Mouse (Mus musculus) kidney, adult 2 months (tissue): ENCODE measurements at regions not wholly inside any gene's neighbourhood (a gene's known extent, or its start where the extent isn't known, plus 50 kb on each side); places are given as distances from the start of the nearest gene placed in this dataset.
A peak's percentile ranks its signal among the peaks of the same experiment; 100 is the strongest.

Experiments used
- DNase-seq: peaks from one replicate; pipeline ENCODE4 v3.0.0; 2021
- H3K27ac ChIP-seq: fragments of 200-500 bp; 2 replicates; pipeline ENCODE4 v1.5.1; 2012; ENCODE audit warnings: low read depth, low read length, control low read depth, inconsistent platforms; ENCODE audit not compliant: insufficient read depth
- H3K27me3 ChIP-seq: fragments of 200-500 bp; replicated peaks from 2 replicates; pipeline ENCODE4 v1.6.1; 2012; ENCODE audit warnings: mild to moderate bottlenecking, moderate library complexity, low read length, inconsistent platforms; ENCODE audit not compliant: control insufficient read depth, insufficient read depth
- H3K36me3 ChIP-seq: fragments of 200-500 bp; 2 replicates; pipeline ENCODE4 v1.6.1; 2012; ENCODE audit warnings: mild to moderate bottlenecking, moderate library complexity, low read length, inconsistent platforms; ENCODE audit not compliant: control insufficient read depth, insufficient read depth
- H3K4me1 ChIP-seq: fragments of 200-500 bp; 2 replicates; pipeline ENCODE4 v1.6.1; 2011; ENCODE audit warnings: low read length; ENCODE audit not compliant: control insufficient read depth, insufficient read depth
- H3K4me3 ChIP-seq: fragments of 200-500 bp; 2 replicates; pipeline ENCODE4 v1.5.1; 2011; ENCODE audit warnings: mild to moderate bottlenecking, low read depth, low read length, control low read depth; ENCODE audit not compliant: insufficient read depth
- CTCF ChIP-seq: fragments of 200-500 bp; conservative IDR thresholded peaks from 2 replicates; pipeline ENCODE4 v1.5.1; 2011; ENCODE audit warnings: low read depth, mild to moderate bottlenecking, control low read depth, low read length, moderate library complexity, mixed read lengths; ENCODE audit not compliant: insufficient read depth, insufficient read length
- POLR2A ChIP-seq: fragments of 200-500 bp; IDR thresholded peaks from one replicate; pipeline ENCODE4 v1.6.1; 2011; ENCODE audit warnings: low read depth, low read length, control low read depth
- WGBS: fragments of 180-500 bp; shearing (Covaris S2); methylation state at CpG from one replicate; pipeline ENCODE4 v1.1.7; 2018; 5-methylcytosine and 5-hydroxymethylcytosine counted together

GRCm38 (mm10) chr8:102514805-102515424 is 270.5 kb downstream of the Cdh11 start:
- WGBS: 42% methylated on average over 2 of the region's 2 CpGs
- H3K36me3 ChIP-seq: no peaks in the 10 kb centered on the region
- H3K27ac ChIP-seq: no peak overlapping the region
- H3K4me3 ChIP-seq: no peak overlapping the region
- H3K4me1 ChIP-seq: no peaks in the 10 kb centered on the region
- TF ChIP-seq POLR2A (no peak), CTCF (no peak)
- DNase-seq: no peak
- H3K27me3 ChIP-seq: no peaks in the 10 kb centered on the region

DNA sequence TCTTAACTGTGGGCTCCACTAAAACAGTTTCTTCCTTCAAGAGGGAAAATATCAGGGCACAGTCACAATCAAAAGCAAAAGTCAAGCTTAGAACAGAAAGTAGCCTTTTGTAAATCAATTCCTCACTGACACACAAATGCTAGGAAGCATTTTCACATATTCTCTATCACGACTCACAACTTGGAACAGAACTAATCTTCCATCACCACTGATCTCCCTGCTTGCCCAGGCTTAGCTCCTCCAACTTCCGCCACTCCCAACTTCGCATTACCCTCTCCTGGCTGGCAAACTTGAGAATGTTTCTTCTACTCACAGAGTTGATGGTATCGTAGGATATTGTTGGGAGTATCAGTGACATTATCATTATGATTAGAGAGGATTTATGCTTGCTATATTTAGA is 284.7 kb downstream of the Cdh11 start:
- no peak for TF ChIP-seq CTCF
- no peak for TF ChIP-seq POLR2A
- Histone ChIP-seq H3K27ac (no peak overlapping the region), H3K4me1 (no peaks in the 10 kb centered on the region), H3K4me3 (no peak overlapping the region), H3K27me3 (no peaks in the 10 kb centered on the region), H3K36me3 (no peaks in the 10 kb centered on the region)
- 72% methylated on average over 4 of the region's 4 CpGs for WGBS
- no peak for DNase-seq

- 88% methylated on average over 3 of the region's 3 CpGs for WGBS
- TF ChIP-seq CTCF (no peak), POLR2A (no peak)
- no peaks in the 10 kb centered on the region for H3K27me3 ChIP-seq
- DNase-seq: no peak
- no peaks in the 10 kb centered on the region for H3K36me3 ChIP-seq
- no peak overlapping the region for H3K4me3 ChIP-seq
- no peak overlapping the region for H3K27ac ChIP-seq
- no peaks in the 10 kb centered on the region for H3K4me1 ChIP-seq
Observed at GRCm38 (mm10) chr8:102500202-102500601, 285.2 kb downstream of the Cdh11 start.

DNA sequence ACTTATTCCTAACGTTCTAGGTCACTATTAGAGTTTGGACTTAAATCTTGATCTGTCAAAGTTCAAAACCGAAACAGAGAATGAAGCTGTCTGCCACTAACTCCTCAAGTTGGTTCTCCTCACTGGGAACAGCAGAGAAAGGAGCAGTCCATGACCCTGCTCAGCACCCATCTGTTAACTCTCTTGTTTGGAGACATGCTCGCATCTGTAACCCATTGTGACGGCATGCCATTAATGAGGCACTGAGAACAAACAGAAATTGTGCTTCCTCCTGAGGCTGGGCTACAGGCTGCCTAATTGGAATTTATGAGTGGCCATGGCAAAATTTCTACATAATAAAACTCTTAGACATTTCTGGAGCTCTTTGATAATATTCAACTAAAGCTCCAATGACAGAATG is 286.4 kb downstream of the Cdh11 start:
- 69% methylated on average over 4 of the region's 4 CpGs for WGBS
- no peak for DNase-seq

DNA sequence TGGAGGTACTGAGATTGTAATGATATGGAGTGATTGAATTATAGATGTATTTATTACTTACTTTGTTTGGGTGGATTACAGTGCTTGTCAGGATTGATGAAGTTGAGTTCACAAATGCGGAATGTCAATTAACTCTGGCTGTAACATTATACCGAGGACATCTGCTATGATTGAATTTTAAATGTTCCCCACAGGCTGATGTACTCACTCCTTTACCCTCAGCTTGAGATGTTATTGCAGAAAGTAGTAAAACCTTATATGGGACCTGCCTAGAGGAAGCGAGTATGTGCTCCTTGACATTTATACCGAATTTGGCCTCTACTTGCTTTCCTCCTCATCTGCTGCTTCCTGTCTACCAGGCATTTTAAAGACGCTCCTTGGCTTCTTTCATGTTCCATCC is 288.3 kb downstream of the Cdh11 start:
- Histone ChIP-seq H3K27me3 (no peaks in the 10 kb centered on the region), H3K36me3 (no peaks in the 10 kb centered on the region), H3K4me3 (no peak overlapping the region), H3K27ac (no peak overlapping the region), H3K4me1 (no peaks in the 10 kb centered on the region)
- TF ChIP-seq POLR2A (no peak), CTCF (no peak)
- WGBS: 41% methylated on average over 5 of the region's 5 CpGs
- DNase-seq: no peak

More for the DNA sequence above, 286.4 kb downstream of the Cdh11 start:
- Histone ChIP-seq H3K36me3 (no peaks in the 10 kb centered on the region), H3K27me3 (no peaks in the 10 kb centered on the region), H3K27ac (no peak overlapping the region), H3K4me1 (no peaks in the 10 kb centered on the region), H3K4me3 (no peak overlapping the region)
- TF ChIP-seq CTCF: no peak
- no peak for TF ChIP-seq POLR2A

- no peak for TF ChIP-seq CTCF
- no peak for TF ChIP-seq POLR2A
- H3K4me1 ChIP-seq: no peaks in the 10 kb centered on the region
- no peak for DNase-seq
- H3K27ac ChIP-seq: no peak overlapping the region
- H3K36me3 ChIP-seq: no peaks in the 10 kb centered on the region
- no peaks in the 10 kb centered on the region for H3K27me3 ChIP-seq
- H3K4me3 ChIP-seq: no peak overlapping the region
Observed at GRCm38 (mm10) chr8:102496698-102497097, 288.7 kb downstream of the Cdh11 start.

DNA sequence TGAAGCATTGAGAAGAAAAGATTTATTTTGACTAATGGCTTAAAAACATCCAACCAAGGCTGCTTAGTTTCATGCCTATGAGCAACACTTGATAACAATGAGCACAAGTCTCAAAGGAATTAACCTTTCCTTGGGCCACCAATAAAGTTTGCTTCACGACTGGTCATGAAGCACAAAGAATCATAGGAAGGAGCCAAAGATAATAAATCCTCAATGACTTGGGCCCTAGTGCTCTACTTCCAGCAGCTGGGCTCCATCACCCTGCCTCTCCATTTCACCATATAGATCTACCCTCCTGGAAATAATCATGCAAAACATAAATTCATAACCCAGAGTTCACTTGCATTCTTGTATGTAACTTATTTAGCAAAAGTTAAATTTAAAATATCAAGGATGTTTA is 289.4 kb downstream of the Cdh11 start:
- Histone ChIP-seq H3K4me3 (no peak overlapping the region), H3K27me3 (no peaks in the 10 kb centered on the region), H3K27ac (no peak overlapping the region), H3K36me3 (no peaks in the 10 kb centered on the region), H3K4me1 (no peaks in the 10 kb centered on the region)
- WGBS: 18% methylated on average over 1 of the region's 1 CpGs
- DNase-seq: peak; percentile 0
- TF ChIP-seq POLR2A: no peak
- TF ChIP-seq CTCF: no peak

DNA sequence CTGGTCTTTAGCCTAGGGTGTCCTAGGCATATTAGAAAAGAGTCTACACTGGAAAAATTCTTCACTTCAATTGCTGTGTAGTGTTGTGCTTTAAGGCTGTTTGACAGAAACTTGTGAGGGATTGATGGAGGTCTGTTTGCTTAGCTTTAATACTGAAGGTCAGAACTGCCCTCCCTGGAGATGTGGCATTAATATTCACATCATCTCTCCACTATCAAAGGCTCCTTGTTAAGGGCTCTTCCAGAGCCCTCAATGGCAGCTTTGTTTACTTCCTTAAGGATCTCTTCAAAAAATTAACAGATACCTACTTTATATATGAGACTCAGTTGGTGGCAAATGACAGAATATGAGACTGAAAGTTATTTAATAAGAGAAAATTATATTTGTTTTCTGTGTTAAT is 294.4 kb downstream of the Cdh11 start:
- Histone ChIP-seq H3K4me1 (no peaks in the 10 kb centered on the region), H3K27me3 (no peaks in the 10 kb centered on the region), H3K36me3 (no peaks in the 10 kb centered on the region), H3K27ac (no peak overlapping the region), H3K4me3 (no peak overlapping the region)
- no peak for DNase-seq
- TF ChIP-seq POLR2A: no peak
- no peak for TF ChIP-seq CTCF
